Mouse (Mus musculus): ENCODE data around the gene Ripor3.

Gene Ripor3

GRCm38 (mm10) chr2:167958082-167958788 is 52.2 kb downstream of the Ripor3 start:
- in situ Hi-C loops (cut with MboI, MseI): no loop called here

- in situ Hi-C loops (cut with MboI, MseI): no loop called here
Measured at GRCm38 (mm10) chr2:167957539-167957938, 52.9 kb downstream of the Ripor3 start.

DNA sequence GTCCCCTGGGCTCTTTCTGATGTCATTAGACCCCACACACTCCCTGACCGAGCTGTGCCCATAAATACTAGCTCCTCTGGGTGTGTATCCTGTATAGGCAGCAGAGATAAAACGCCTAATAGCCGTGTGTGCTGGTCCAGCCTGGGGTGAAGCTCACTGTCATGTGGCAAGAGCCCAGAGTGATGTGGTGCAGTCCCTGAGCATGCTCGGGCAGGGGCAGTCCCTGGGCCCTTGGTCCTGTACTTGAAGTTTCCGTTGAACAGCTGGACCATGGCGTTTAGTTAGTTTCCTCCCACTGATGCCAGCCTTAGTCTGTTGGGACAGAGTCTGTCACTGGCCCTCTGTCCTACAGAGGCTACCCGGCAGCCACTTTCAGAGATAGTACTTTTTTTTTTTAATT is 55.5 kb downstream of the Ripor3 start:
- in situ Hi-C loops (cut with MboI, MseI): no loop called here

DNA sequence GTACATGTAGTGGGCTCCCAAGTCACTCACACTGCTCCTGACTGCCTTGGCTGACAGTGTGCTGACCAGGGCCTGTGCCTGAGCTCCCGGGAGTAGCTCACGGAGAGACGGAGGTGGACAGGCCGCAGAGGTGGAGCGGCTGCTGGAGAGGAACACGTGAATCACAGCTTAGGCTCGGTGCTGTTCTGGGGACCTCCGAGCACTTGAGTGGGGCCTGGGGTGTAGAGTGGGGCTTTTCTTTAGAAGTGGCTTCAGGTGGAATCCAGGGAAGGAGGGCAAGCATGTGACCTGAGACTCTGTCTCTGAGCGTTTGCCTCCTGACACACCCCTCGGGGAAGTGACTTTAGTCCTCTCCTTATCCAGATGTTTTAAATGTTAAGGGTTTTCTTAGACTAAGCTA is 56.6 kb downstream of the Ripor3 start:
- in situ Hi-C loops (cut with MboI, MseI): no loop called here

DNA sequence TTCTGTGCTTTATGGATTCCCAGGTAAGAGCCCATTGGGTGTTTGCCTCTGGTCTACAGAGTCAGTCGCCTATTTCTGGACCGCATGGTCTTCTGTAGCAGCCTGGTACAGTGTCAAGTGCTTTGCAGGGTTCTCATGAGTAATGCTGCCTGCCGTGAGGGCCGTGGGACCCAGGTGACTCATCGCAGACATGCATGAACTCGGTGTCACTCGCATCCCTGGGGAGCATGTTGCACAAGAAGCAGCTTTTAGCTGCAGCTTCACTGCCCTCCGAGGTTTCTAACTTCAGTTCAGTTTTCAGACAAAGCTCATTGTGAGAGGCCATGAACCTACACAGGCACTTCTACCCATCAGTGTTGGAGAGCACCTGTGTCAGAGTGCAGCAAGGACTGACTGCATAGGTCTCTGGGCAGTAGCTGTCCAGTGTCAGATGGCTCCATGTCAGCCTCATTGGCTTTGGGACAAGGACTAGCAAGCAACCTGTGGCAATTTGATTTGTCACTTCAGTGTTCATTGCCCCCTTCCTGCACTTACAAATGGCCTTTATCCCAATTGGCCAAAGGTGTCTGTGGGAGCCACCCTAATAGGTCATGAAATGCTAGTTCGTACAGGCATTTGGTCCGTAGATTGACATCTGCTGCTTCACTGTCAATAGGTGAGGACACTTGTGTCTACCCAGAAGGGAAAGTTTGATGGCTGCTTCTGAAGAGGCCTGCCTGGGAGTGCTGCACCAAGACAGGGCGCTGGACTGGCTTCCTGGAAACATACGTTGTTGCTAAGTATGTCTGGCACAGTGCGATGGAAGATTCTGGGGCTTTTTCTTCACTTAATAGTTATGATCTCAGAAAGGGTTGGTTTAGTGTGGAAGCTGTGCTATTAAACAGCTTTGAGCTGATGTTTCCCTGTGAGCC is 58.9 kb downstream of the Ripor3 start:
- in situ Hi-C loops (cut with MboI, MseI): no loop called here

DNA sequence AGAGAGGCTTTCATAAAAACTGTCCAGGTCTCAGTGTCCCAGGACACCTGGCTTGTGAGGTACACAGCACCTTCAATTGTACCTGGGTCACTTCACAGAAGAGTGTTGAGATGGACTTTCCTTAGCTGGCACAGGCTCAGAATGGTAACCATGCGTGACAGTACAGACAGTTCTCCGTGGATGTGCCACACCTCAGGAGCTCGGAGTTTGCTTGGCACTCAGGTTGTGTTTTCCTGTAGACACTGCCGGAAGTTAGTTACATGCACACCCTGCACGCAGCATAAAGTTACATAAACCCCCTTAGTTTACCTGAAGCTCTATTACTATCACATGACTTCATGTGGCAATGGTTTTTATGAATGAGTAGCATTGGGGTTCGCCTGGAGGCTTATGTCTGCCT is 59.7 kb downstream of the Ripor3 start:
- in situ Hi-C loops (cut with MboI, MseI): no loop called here

DNA sequence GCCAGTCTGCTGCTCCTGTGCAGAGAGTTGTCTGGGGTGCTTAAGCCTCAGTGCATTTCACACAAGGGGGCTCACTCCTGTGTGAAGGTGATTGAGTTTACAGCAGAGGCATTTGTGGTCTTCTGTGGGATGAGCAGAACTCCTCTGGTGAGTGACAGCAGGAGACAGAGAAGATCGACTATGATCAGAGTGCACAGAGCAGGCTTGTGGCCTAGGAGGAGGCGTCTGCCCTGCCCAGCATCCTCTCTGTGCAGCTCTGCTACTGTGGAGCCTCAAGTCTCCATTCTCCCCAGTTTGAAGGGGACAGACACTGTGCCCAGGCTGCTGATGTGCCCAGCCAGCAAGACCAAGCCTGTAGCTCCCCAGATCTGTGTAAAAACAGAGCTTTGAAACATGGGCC is 60.6 kb downstream of the Ripor3 start:
- in situ Hi-C loops (cut with MboI, MseI): loop anchor here (10.0 to 25.0 kb wide), 4 partner anchors 885 to 1938 kb away; partner anchors contain the start of genes Stau1 (in 1 of the 2) and Znfx1 (in 1 of the 2)

GRCm38 (mm10) chr2:167949250-167949649 is 61.2 kb downstream of the Ripor3 start:
- in situ Hi-C loops (cut with MboI, MseI): loop anchor here (10.0 to 25.0 kb wide), 4 partner anchors 884 to 1937 kb away; partner anchors contain the start of genes Stau1 (in 1 of the 2) and Znfx1 (in 1 of the 2)

DNA sequence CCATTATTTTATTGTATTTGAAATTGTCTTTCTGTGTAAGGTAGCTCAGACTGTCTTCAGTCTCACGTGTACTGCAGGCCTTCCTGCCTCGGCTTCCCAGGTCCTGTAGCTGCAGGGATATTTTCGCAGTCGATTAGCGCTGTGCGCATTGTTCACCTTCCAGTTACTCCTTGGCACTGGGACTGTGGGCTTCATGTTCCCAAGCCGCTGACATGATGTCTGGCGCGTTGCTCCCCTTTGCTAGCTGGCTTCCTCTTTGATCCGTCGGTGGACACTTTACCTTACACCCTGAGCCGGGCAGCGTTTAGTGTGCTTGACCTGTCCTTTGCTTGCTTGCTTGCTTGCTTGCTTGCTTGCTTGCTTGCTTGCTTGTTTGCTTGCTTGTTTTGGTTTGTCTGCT is 61.9 kb downstream of the Ripor3 start:
- in situ Hi-C loops (cut with MboI, MseI): loop anchor here (10.0 to 25.0 kb wide), 4 partner anchors 884 to 1936 kb away; partner anchors contain the start of genes Stau1 (in 1 of the 2) and Znfx1 (in 1 of the 2)

- in situ Hi-C loops (cut with MboI, MseI): loop anchor here (10.0 to 25.0 kb wide), 4 partner anchors 883 to 1936 kb away; partner anchors contain the start of genes Stau1 (in 1 of the 2) and Znfx1 (in 1 of the 2)
Measured at GRCm38 (mm10) chr2:167948047-167948446, 62.4 kb downstream of the Ripor3 start.

GRCm38 (mm10) chr2:167947251-167947650 is 63.2 kb downstream of the Ripor3 start:
- in situ Hi-C loops (cut with MboI, MseI): loop anchor here (10.0 to 25.0 kb wide), 4 partner anchors 882 to 1935 kb away; partner anchors contain the start of genes Stau1 (in 1 of the 2) and Znfx1 (in 1 of the 2)

GRCm38 (mm10) chr2:167945451-167945850 is 65.0 kb downstream of the Ripor3 start:
- in situ Hi-C loops (cut with MboI, MseI): loop anchor here (10.0 to 25.0 kb wide), 4 partner anchors 881 to 1933 kb away; partner anchors contain the start of genes Stau1 (in 1 of the 2) and Znfx1 (in 1 of the 2)

- in situ Hi-C loops (cut with MboI, MseI): loop anchor here (10.0 to 25.0 kb wide), 4 partner anchors 879 to 1932 kb away; partner anchors contain the start of genes Stau1 (in 1 of the 2) and Znfx1 (in 1 of the 2)
Measured at GRCm38 (mm10) chr2:167944193-167944592, 66.2 kb downstream of the Ripor3 start.

- in situ Hi-C loops (cut with MboI, MseI): loop anchor here (10.0 to 25.0 kb wide), 4 partner anchors 878 to 1931 kb away; partner anchors contain the start of genes Stau1 (in 1 of the 2) and Znfx1 (in 1 of the 2)
Measured at GRCm38 (mm10) chr2:167942926-167943633, 67.3 kb downstream of the Ripor3 start.

- in situ Hi-C loops (cut with MboI, MseI): loop anchor here (10.0 to 25.0 kb wide), 4 partner anchors 878 to 1930 kb away; partner anchors contain the start of genes Stau1 (in 1 of the 2) and Znfx1 (in 1 of the 2)
Measured at GRCm38 (mm10) chr2:167942199-167942925, 68.1 kb downstream of the Ripor3 start.

- in situ Hi-C loops (cut with MboI, MseI): loop anchor here (10.0 to 25.0 kb wide), 4 partner anchors 877 to 1929 kb away; partner anchors contain the start of genes Stau1 (in 1 of the 2) and Znfx1 (in 1 of the 2)
Measured at GRCm38 (mm10) chr2:167941745-167942176, 68.7 kb downstream of the Ripor3 start.

DNA sequence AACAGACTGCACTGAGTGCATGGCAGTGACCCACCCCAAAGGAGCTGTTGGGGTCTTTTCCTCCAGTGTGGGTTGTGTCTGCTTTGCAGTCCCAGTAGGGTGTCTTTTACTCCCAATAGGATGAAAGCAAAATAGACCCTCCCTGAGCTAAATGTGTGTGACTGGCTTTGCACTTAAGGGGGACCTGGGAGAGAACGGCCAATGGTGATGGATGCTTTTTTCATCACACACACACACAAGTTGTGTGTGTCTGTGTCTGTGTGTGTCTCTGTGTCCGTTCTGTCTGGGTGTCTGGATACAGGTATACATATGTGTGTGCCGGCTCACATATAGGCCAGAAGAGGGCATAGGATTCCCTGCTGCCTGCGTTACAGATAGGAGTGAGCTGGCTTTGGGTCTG is 69.1 kb downstream of the Ripor3 start:
- in situ Hi-C loops (cut with MboI, MseI): loop anchor here (10.0 to 25.0 kb wide), 4 partner anchors 877 to 1929 kb away; partner anchors contain the start of genes Stau1 (in 1 of the 2) and Znfx1 (in 1 of the 2)

DNA sequence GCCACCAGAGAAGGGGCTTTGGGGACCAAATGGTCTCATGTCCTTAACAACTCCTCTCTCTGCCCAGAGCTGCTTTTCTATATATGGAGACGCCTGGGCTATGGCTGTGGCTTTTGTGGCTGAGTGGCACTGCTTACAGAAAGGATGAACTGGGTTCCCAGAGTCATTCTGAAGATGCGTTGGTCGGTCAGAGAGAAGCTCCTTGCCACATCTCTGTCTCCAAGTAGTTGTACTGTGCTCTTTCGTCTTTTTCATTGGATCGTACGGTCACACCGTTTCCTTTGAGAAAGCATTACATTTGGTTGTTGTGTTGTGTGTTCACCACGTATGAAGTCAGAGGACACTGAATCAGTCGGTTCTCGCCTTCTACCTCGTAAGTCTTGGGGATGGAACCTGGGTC is 69.8 kb downstream of the Ripor3 start:
- in situ Hi-C loops (cut with MboI, MseI): loop anchor here (10.0 to 25.0 kb wide), 4 partner anchors 876 to 1928 kb away; partner anchors contain the start of genes Stau1 (in 1 of the 2) and Znfx1 (in 1 of the 2)
